Mouse (Mus musculus) retina, postnatal 7 days (tissue): ENCODE measurements around the gene Jmjd8.

Source experiments
- DNase-seq: peaks from one replicate; pipeline ENCODE4 v3.0.0-alpha.2; 2012; ENCODE audit warnings: low read depth, low spot score

Gene Jmjd8

GRCm38 (mm10) chr17:25808789-25809605, 19.7 kb upstream of the Jmjd8 start, which contains the start of gene Fbxl16:
TSS of gene Fbxl16 (plus strand) at chr17:25809085.
- peak; percentile 89 for DNase-seq

GRCm38 (mm10) chr17:25809606-25810340, 18.9 kb upstream of the Jmjd8 start:
- DNase-seq: no peak

GRCm38 (mm10) chr17:25810890-25811289, 17.8 kb upstream of the Jmjd8 start:
- DNase-seq: no peak

GRCm38 (mm10) chr17:25813471-25813870, 15.2 kb upstream of the Jmjd8 start:
- no peak for DNase-seq

- DNase-seq: no peak
Measured at GRCm38 (mm10) chr17:25817662-25818061, 11.0 kb upstream of the Jmjd8 start.

- DNase-seq: no peak
Measured at GRCm38 (mm10) chr17:25818851-25819780, 9.6 kb upstream of the Jmjd8 start.

GRCm38 (mm10) chr17:25823452-25823851, 5.2 kb upstream of the Jmjd8 start, which contains the start of gene Wdr24:
TSS of gene Wdr24 (plus strand) at chr17:25823627.
- DNase-seq: peak; percentile 80

GRCm38 (mm10) chr17:25824362-25825142, 4.1 kb upstream of the Jmjd8 start:
- DNase-seq: no peak

- DNase-seq: no peak
Measured at GRCm38 (mm10) chr17:25825311-25825710, 3.4 kb upstream of the Jmjd8 start.

GRCm38 (mm10) chr17:25825984-25826570, 2.6 kb upstream of the Jmjd8 start:
- DNase-seq: no peak

- DNase-seq: no peak
Measured at GRCm38 (mm10) chr17:25827011-25827410, 1.7 kb upstream of the Jmjd8 start.

GRCm38 (mm10) chr17:25827546-25828222, 983 bp upstream of the Jmjd8 start:
- no peak for DNase-seq

GRCm38 (mm10) chr17:25828223-25828594, 458 bp upstream of the Jmjd8 start:
- no peak for DNase-seq

- no peak for DNase-seq
Measured at GRCm38 (mm10) chr17:25829558-25830017, 921 bp downstream of the Jmjd8 start.

GRCm38 (mm10) chr17:25830200-25830753, 1.6 kb downstream of the Jmjd8 start:
- DNase-seq: no peak

- DNase-seq: no peak
Measured at GRCm38 (mm10) chr17:25830806-25831431, 2.3 kb downstream of the Jmjd8 start.

- DNase-seq: no peak
Measured at GRCm38 (mm10) chr17:25831451-25832281, 3.0 kb downstream of the Jmjd8 start.
